Mouse (Mus musculus) left cerebral cortex, postnatal 14 days (tissue): Measurements from ENCODE around the gene Adgra1. TPM values are rescaled to one million over a fixed set of nuclear protein-coding genes. Genes with fewer than 3 reads are reported as not detected.

ENCODE experiments used
- DNase-seq, 2 experiments: peaks; one replicate each; pipeline ENCODE4 v3.0.0; 2021 to 2022; ENCODE audit warnings: low spot score in 2 of 2, mixed read lengths in 1 of 2
- intact Hi-C: fragments of 180-260 bp; cut with DNase I; formaldehyde crosslinking; loops from one replicate; pipeline ENCODE4 v1.15.1; 2025
- total RNA-seq, 2 experiments: library from RNA; stranded (reverse); gene quantifications; 2 replicates each; pipeline ENCODE4 v1.2.3; 2021

Gene Adgra1
- total RNA-seq, 2 experiments from 2014 or later: 49.5 to 63.6 TPM

DNA sequence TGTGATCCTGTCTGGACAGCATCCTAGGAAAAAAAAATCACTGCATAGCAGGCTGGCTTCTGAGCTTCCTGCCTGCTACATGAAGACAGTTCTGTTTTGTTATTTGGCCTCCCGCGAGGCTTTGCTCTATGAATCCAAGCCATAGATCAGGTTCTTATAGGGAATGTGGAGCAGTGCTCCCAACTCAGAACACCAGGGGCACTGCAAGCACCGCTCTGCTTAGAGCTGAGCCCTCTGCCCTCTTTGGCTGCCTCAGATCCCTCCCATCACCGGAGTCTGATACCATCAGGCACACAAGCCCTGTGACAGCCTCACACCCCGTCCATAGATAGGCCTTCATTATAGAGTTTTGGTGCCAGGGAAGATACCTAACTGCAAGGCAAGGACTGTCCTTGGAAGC is 9.2 kb downstream of the Adgra1 start:
- intact Hi-C loops: no loop called here
- no peak for DNase-seq

DNA sequence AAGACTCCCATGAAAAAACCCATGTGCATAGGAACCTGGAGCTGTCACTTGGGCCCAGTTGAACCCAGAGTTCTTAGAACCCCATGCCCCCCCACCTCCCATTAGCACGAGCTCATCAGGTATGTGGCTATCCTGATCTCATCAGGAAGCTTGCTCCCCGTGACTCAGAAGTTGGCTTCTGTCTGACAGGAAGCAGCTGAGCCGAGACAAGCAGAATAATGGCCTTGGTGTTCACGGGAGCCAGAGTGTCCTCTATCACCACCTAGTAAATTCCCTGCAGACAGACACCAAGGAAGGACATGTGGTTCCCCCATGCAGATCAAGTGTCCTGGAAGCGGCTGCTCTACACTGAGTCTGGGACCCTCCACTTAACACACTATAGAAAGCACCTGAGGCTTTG is 9.8 kb downstream of the Adgra1 start:
- intact Hi-C loops: no loop called here

DNA sequence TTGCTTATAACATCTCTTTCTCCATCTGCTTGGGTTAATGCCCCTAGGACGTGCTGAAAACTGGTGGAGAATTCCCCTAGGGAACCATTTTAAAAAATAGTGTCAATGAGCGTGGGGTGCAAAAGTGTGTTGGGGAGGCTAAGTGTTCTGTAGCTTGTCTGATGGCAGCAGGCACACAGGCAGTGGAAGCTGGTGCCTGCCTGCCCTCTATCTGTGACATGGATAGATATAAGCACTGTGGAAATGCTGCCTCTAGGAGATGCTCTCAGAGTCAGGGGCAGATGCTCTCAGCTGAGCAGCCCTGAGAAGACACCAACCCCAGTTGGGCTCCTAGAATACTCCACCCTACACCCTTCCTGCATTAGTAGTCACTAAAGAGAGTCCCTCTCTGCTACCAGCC is 11.1 kb downstream of the Adgra1 start:
- intact Hi-C loops: no loop called here
- DNase-seq: no peak

More for the DNA sequence above, 9.8 kb downstream of the Adgra1 start:
- DNase-seq: no peak

DNA sequence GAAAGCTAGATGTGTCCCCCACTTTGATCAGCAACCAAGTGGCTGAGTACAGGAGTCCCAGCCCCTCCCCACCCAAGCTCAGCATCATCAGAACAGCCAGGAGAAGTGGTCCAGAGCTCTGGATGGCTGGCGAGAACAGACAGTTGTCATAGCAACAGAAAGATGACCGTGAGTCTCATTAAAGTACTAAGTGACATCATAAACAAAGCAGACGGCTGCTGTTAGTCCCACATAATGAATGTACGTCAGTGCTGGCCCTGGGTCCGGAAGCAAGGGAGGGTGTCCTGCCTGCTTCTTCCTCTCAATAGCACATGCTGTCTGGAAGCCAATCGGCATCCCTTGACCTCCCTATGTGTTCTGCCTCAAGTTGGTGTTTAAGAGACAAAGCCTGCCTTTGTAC is 16.2 kb downstream of the Adgra1 start:
- intact Hi-C loops: no loop called here

DNA sequence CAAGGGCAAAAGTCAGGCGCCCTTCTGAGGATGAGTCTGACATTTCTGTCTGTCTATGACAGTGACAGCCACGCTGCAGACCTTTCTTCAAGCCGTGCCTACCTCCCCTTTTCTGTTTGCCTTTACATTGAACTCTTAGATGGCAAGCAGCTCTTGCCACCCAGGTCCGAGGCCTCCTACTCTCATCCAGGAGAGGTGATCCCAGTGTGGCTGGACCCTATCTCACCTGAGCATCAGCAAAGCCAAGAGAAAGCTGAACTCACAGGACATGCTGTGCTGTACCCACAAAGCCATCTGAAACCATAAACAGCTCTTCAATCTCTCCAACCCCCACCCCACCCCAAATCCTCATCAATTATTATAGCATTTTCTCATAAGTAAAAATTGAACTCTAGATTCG is 16.7 kb downstream of the Adgra1 start:
- intact Hi-C loops: no loop called here
- DNase-seq: no peak

More for the DNA sequence above, 16.2 kb downstream of the Adgra1 start:
- DNase-seq: peak in 1 of 2 experiments; percentile 57

DNA sequence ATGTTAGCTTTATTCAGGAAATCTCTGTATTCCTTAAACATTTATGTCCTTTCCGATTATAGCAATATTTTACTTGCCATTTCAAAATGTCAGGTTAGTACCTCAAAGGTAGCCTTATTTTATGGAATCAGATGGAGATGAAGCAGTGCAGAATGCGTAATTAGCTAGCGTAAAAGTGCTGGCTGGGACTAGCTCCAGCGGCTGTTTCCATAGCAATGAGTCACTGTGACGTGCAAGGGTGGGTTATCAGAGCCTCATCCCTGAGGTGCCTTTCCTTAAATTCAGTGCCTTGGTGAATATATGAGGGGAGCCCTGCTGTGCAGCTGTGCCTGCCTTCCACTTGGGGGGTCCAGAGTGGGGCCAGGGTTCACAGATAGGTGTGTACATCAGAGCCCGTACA is 17.1 kb downstream of the Adgra1 start:
- peak; percentile 69 to 78 for DNase-seq
- intact Hi-C loops: no loop called here

DNA sequence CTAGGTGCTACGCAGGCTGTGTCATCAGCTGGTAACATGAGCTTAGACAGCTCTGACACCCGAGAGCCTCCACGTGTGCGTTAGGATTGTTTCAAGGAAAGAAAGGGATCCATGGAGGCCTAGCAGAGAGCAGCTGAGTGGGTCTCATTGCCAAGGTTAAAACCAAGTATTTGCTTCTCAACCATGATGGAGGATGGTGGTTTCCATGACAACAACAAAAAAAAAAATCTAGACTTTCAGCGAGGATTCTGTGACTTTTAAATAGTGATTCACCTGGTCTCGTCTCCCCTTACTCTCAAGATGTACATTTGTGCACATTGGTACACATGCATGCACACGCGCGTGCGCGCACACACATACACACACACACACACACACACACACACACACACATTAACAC is 21.3 kb downstream of the Adgra1 start:
- no peak for DNase-seq
- intact Hi-C loops: no loop called here

DNA sequence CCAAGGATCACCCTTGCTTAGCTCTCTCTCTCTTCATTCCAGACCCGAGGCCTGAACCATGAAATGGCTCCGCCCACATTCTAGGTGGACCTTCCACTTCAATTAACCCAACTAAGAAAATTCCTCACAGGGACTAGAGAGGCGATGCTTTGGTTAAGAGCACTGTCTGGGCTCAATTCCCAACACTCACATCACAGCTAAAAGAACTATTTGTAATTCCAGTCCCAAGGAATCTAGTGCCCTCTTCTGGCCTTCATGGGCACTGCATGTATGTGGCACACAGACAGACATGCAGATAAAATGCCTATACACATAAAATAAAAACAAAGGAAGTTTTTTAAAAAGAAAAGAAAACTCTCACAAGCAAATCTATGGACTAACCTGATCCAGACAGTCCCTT is 27.4 kb downstream of the Adgra1 start:
- intact Hi-C loops: loop anchor here (1.0 to 5.0 kb wide), 2 partner anchors 158 to 214 kb away; no protein-coding TSS in a partner anchor

DNA sequence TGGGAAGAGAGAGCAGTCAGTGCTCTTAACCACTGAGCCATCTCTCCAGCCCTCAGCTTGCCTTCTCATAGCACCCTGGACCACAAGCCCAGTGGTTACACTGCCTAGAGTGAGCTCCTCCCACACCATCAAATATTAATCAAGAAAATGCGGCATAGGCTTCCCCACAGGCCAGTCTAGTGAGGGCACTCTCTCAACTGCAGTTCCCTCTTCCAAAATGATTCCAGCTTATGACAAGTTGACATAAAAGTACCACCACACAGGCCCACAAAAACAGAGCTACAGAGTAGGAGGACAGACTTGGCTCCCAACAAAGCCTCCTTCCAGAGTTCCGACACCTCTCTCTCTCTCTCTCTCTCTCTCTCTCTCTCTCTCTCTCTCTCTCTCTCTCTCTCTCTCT is 29.1 kb downstream of the Adgra1 start:
- intact Hi-C loops: loop anchor here (5.0 kb wide), 1 partner anchor 216 kb away; no protein-coding TSS in a partner anchor
- no peak for DNase-seq

More for the DNA sequence above, 27.4 kb downstream of the Adgra1 start:
- peak; percentile 83 to 87 for DNase-seq

DNA sequence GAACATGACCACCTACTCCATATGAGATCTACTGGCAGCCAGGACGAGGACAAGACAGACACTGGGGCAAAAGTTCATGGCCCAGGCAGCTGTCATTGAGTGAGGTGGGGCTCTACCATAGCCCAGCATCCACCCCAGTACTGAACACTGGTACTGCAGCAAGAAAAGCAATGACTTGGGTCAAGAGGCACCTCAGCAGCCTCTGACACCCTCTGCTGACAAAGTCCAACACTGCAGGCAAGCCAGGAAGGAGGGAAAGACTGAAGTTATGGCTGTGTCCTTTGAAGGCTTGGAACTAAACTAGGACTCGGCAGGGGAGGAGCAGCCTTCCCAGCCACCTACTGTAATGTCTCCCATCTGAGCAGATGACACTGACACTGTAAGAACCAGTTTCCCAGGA is 30.3 kb downstream of the Adgra1 start:
- intact Hi-C loops: loop anchor here (5.0 kb wide), 1 partner anchor 217 kb away; no protein-coding TSS in a partner anchor
- no peak for DNase-seq

DNA sequence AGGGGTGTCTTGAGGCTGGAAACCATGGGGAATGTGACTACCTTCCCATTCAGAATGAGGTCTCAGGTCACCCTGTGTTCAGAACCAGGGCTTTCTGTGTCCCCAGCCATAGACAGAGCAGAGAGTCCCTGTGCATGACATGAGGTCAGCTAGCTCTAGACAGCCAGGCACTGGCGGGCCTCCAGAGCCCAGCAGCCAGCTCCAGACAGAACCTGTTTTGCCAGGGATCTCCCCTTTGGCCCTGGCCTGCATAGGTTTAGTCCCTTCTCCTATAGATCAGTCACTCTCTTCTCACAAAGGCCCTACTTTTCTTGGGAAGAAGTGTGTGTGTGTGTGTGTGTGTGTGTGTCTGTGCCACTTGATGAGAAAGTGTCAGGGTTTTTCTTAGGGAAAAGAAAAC is 30.9 kb downstream of the Adgra1 start:
- intact Hi-C loops: loop anchor here (5.0 kb wide), 1 partner anchor 218 kb away; no protein-coding TSS in a partner anchor
- DNase-seq: no peak

DNA sequence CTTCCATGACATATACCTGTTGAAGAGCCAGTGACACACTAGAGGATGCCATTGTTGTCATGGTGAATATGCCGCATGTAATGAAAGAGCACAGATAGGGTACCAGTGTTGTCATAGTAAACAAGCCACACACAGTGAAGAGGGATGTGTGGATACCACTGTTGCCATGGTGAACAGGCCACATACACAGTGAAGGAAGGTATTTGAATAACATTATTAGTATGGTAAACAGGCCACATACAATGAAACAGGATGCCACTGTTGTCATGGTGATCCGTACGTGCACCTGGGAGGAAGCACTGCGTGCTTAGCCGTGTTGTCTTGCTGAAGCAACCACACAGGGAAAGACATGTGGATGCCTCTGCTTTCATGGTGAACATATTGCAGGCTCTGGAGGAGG is 37.0 kb downstream of the Adgra1 start:
- intact Hi-C loops: no loop called here
- DNase-seq: no peak

DNA sequence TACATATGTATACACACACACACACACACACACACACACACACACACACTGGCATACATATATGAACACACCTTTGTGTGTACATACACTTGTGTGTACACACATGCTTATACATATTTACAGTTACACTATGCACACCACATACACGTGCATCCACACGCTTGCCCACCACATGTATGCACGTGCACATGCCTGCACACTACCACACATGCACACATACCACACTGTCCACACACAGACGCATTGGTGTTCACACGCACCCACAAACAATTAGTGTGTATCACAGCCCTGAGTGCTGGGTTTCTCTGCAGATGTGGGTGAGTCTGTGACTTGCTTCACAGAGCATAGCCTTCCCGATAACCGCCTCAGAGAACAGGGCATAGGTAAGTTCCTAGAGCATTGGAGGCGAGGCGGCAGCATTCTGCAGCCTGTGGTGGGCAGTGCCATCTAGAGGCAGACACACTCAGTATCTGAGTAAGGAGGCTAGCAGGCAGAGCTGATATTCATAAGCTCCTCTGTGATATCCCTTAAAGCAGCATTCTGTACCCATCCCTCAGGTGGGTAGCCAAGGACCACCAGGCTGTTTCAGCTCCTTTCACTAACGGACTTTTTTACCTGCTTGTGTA is 43.3 kb downstream of the Adgra1 start:
- intact Hi-C loops: no loop called here
- peak; percentile 69 to 72 for DNase-seq

DNA sequence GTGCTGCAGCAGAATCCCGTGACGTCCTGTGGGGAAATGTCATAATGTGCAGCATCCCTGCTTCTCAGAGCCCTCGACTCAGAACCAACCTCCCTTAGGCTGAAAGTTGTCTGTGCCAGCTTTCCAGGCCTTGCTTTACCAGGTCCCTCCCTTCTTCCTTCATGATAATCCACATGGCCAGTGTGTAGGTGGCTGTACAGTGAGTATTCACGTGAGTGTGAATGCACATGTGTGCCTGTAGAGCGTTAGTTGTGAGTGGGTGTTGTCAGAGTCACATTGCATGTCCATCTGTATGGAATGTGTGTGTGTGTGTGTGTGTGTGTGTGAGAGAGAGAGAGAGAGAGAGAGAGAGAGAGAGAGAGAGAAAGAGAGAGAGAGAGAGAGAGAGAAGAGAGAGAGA is 44.1 kb downstream of the Adgra1 start:
- intact Hi-C loops: no loop called here
- DNase-seq: peak in 1 of 2 experiments; percentile 87

DNA sequence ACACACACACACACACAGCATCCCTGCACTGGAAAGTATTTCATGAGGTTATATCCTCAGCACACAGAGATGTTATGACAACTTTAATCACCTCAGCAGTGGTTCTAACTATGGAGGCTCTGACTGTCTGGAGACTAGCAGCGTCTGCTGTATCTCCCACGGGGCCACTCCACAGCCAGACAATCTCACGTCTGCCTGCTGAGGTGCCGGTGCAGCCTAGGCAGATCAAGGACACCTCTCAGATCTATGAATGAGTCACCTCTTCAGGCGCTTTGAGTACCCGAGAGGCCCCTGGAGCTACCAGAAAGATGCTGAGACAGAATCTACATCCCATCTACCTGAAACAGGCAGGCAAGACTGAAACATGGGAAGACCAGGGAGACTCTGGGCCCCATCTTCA is 44.6 kb downstream of the Adgra1 start:
- intact Hi-C loops: no loop called here
- DNase-seq: peak in 1 of 2 experiments; percentile 34

DNA sequence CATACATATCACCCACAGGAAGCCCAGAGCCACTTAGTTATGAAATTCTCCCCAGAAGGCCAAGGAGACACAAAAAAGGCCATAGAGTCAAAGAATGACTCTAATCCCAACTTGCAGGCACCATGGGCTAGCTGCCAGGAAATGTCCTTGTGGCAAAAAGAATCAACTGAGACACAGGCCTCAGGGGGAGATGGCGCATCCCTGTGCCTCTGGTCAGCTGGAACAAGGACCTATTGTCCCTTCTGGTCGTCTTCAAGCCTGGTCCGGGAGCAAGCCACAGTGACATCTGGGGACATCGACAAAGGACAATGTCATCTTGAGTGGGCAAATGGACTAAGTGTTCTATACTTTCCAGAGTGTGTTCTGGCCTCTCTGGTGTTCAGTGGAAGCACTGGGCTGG is 49.6 kb downstream of the Adgra1 start:
- intact Hi-C loops: no loop called here
- DNase-seq: no peak

DNA sequence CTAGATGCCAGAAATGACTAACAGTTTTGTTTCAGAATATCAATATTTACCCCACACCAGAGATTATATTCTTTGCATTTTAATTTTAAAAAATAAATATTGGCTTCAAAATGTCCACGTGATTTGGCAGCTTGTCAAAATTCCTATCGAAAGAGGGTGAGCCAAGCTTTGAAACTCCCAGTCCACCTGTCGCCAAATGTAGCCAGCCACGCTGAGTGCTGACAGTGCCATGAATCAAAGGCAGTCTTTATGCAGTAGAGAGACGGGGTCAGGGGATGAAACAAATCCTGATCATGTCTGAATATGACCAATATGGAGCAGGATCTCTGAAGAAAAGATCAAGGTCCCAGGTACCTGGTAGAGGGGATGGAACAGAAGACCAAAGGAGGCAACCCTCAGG is 57.8 kb downstream of the Adgra1 start:
- DNase-seq: no peak
- intact Hi-C loops: no loop called here

DNA sequence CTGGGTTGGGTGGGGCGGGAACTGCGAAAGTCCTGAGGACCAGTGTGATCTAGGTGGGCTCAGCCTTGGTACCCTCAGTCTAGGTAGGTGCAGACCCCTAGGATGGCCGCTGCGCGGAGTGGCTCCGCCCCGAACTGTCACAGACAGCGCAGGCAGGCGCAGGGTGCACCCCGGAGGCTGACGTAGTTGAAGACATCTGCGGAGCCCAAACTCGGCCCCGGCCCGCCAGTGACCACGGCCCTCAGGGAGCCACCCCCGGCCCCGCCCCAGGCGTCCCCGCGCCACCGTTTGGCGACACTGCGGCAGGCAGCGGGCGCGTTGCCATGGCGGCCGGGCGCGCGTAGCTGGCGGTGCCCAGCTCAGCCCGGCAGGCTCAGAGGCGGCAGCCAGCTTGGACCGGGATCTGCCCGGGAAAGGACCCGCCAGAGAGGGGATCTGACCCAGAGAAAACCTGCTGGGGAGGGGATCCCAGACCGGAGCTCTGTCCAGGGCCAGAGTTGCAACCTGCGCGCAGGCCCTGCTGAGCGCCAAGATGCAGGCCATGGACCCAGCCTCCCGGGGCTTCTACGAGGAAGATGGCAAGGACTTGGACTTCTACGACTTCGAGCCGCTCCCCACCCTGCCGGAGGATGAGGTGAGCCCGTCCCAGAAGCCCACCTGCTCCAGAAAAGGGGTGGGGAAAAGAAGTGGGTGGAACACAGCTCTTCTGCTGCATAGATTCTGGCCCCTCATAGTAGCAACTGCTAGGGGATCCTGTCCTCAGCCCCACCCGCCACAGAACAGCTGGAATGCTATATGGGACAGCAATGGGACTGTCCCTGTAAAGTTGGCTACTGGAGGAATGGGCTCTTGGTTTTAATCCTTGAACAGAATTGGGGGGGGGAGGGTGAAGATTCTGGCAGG is 60.9 kb downstream of the Adgra1 start, which contains the start of gene Kndc1:
Gene Kndc1, plus strand, starts transcription at position 42 of the 903 bp plus-strand sequence.
- intact Hi-C loops: no loop called here
- DNase-seq: peak; percentile 59 to 71

DNA sequence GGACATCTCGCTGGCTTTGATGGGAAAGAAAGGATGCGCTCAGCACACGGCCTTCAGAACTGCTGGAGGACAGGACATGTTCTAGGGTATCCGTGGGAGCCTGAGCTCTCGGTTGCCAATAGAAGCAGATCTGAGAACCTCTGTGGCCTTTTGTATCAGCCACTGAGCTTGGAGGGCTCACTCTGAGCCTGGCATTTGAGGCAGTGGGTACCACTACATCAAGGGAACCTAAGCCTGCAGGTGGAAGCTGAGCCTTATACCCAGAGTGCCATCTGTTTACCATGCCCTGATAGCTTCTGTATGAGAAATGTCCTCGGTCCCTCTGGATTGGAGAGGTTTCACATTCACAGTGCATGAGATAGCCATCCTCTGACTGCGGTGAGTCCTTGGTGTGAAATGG is 62.3 kb downstream of the Adgra1 start:
- no peak for DNase-seq
- intact Hi-C loops: no loop called here

DNA sequence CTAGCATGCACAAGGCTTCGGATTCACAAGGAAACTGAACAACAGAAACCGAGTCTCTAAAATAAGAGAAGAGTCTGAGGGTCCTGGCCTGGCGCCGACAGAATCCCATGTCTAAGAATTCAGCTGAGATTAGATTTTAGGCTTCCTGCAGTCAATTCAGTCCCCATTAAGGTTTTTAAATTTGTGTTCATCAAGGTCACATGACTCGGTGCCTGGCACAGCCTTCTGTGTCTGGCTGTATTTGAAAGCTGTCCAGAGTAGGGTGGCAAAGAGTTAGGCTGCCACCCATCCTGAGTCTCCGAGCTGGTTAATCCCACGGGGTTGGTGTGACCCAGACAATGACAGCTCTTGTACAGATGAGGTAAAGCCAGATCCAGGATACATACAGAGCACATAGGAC is 62.8 kb downstream of the Adgra1 start:
- intact Hi-C loops: no loop called here
- no peak for DNase-seq

DNA sequence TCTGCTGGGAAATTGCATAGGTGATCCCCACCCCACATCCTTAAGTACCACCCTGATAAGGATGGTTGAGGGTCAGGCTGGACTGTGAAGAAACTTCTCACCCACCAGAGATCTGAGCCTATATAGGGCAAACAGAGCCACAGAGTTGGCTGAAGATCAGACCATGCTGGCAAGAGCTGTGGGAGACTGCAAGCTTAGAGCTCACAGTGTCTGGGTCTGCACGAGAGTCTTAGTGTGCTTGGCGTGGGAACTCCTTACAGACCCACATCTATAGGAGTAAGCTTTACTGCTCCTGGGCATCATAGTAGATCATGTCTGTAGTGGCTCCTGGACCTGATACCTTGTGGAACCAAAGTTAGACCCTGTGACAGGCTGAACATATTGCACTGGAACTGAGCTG is 64.6 kb downstream of the Adgra1 start:
- no peak for DNase-seq
- intact Hi-C loops: no loop called here
